8 mouse cellular contexts compared by ENCODE assay signal in genomic region chr13:23369421-23369765, GRCm38 (mm10). TPM values are rescaled to one million over a fixed set of nuclear protein-coding genes. Genes with fewer than 3 reads are reported as not detected.
DNase-seq lines count a peak whose midpoint lies in the region; ATAC-seq and TF ChIP-seq lines count a peak whose summit lies in the region.

No protein-coding gene starts in this region.

- TF ChIP-seq CTCF in kidney, adult 2 months (conservative IDR thresholded peaks at IDR 0.05; ENCODE audit: insufficient read depth, insufficient read length, low read depth, low read length), result no peak

- no peak for DNase-seq in kidney, adult 2 months
- DNase-seq in kidney, postnatal 25 days, result no peak
- no peak for DNase-seq in hindbrain, embryonic 14.5 days (ENCODE audit: low spot score)
- DNase-seq in cerebellum, adult 9-11 months, result no peak
- DNase-seq in ovary, postnatal 10 days (ENCODE audit: low spot score), result no peak
- DNase-seq in cerebellum, postnatal 36 days, result no peak

- peak overlapping the region; percentile 8; the same call in 1 of the 2 replicates for H3K27ac ChIP-seq in kidney, adult 2 months (ENCODE audit: insufficient read depth, low read depth, low read length)
- no peak overlapping the region for H3K27ac ChIP-seq in brown adipose tissue, adult 24 weeks (replicated peaks; ENCODE audit: low read depth, low read length)
- peak overlapping the region; percentile 92 for H3K27ac ChIP-seq in hindbrain, embryonic 14.5 days
- H3K27ac ChIP-seq in midbrain, embryonic 12.5 days (replicated peaks), result peak overlapping the region; percentile 95

- under 1% methylated on average over 10 of the region's 10 CpGs for WGBS in kidney, adult 2 months
- WGBS in hindbrain, embryonic 14.5 days, result under 1% methylated on average over 10 of the region's 10 CpGs
- WGBS in midbrain, embryonic 12.5 days, result under 1% methylated on average over 10 of the region's 10 CpGs

- no peaks in the 10 kb centered on the region for H3K27me3 ChIP-seq in kidney, adult 2 months (replicated peaks; ENCODE audit: control insufficient read depth, insufficient read depth, low read length)
- no peaks in the 10 kb centered on the region for H3K27me3 ChIP-seq in hindbrain, embryonic 14.5 days (ENCODE audit: control insufficient read depth, insufficient read depth, low read length)
- H3K27me3 ChIP-seq in midbrain, embryonic 12.5 days, result no peaks in the 10 kb centered on the region

- H3K4me1 ChIP-seq in kidney, adult 2 months (ENCODE audit: control insufficient read depth, insufficient read depth, low read length), result no peaks in the 10 kb centered on the region
- peaks cover 3% of the 10 kb centered on the region; the same call in 1 of the 2 replicates for H3K4me1 ChIP-seq in brown adipose tissue, adult 24 weeks (ENCODE audit: control insufficient read depth, insufficient read depth, insufficient read length, low read length)
- H3K4me1 ChIP-seq in hindbrain, embryonic 14.5 days (replicated peaks; ENCODE audit: control insufficient read depth, insufficient read depth, low read length), result peaks cover 31% of the 10 kb centered on the region
- H3K4me1 ChIP-seq in midbrain, embryonic 12.5 days, result peaks cover 25% of the 10 kb centered on the region

- H3K4me3 ChIP-seq in kidney, adult 2 months (ENCODE audit: insufficient read depth, low read depth, low read length), result peak overlapping the region; percentile 94
- peak overlapping the region; percentile 96 for H3K4me3 ChIP-seq in brown adipose tissue, adult 24 weeks (ENCODE audit: insufficient read depth, low read depth, low read length)
- H3K4me3 ChIP-seq in hindbrain, embryonic 14.5 days (replicated peaks; ENCODE audit: low read length), result peak overlapping the region; percentile 69
- peak overlapping the region; percentile 59 for H3K4me3 ChIP-seq in midbrain, embryonic 12.5 days

- ATAC-seq in hindbrain, embryonic 14.5 days (ENCODE audit: low FRiP score), result peak; percentile 61
- peak; percentile 54 for ATAC-seq in midbrain, embryonic 12.5 days (ENCODE audit: low FRiP score, low read depth)

- H3K9ac ChIP-seq in hindbrain, embryonic 14.5 days, result peak overlapping the region; percentile 77
- peak overlapping the region; percentile 66 for H3K9ac ChIP-seq in midbrain, embryonic 12.5 days (replicated peaks)

- peak overlapping the region; percentile 81 for H3K4me2 ChIP-seq in hindbrain, embryonic 14.5 days (replicated peaks)
- H3K4me2 ChIP-seq in midbrain, embryonic 12.5 days (replicated peaks), result peak overlapping the region; percentile 84

- TF ChIP-seq POLR2A in kidney, adult 2 months (IDR thresholded peaks at IDR 0.05; ENCODE audit: low read depth, low read length), result no peak

- H3K9me3 ChIP-seq in hindbrain, embryonic 14.5 days (ENCODE audit: control insufficient read depth, low read length), result no peaks in the 10 kb centered on the region
- no peaks in the 10 kb centered on the region for H3K9me3 ChIP-seq in midbrain, embryonic 12.5 days

- no peaks in the 10 kb centered on the region for H3K36me3 ChIP-seq in kidney, adult 2 months (ENCODE audit: control insufficient read depth, insufficient read depth, low read length)
- peaks cover 21% of the 10 kb centered on the region; the same call in 1 of the 2 replicates for H3K36me3 ChIP-seq in hindbrain, embryonic 14.5 days (replicated peaks; ENCODE audit: control insufficient read depth, insufficient read depth)
- 0 out of 2 replicates have a peak, but pooled peaks cover 7% of the 10 kb centered on the region for H3K36me3 ChIP-seq in midbrain, embryonic 12.5 days

RNA-seq across cellular contexts. Expression of gene Zfp322a, which starts 0.4 kb away (rescaled TPM):
- polyA plus RNA-seq in kidney, adult 2 months (2012; rRNA removed), result 1.1 and 1.9 TPM in 2 replicates
- 10.1 and 12.5 TPM in 2 replicates for polyA plus RNA-seq in brown adipose tissue, adult 24 weeks (2012; ENCODE audit: insufficient read depth, insufficient read length, missing spikeins)
- polyA plus RNA-seq in hindbrain, embryonic 14.5 days (2014; fragmentation: Nextera tagmentation; extraction: Ambion mirVana), result 48.8 and 52.0 TPM in 2 replicates
- 66.1 and 66.9 TPM in 2 replicates for polyA plus RNA-seq in midbrain, embryonic 12.5 days (2016; fragmentation: Nextera tagmentation; extraction: Ambion mirVana)

RNA-seq across cellular contexts. Expression of gene Abt1, which starts 54.3 kb away (rescaled TPM):
- polyA plus RNA-seq in kidney, adult 2 months (2012; rRNA removed), result 3.3 and 3.9 TPM in 2 replicates
- 4.4 and 5.0 TPM in 2 replicates for polyA plus RNA-seq in brown adipose tissue, adult 24 weeks (2012; ENCODE audit: insufficient read depth, insufficient read length, missing spikeins)
- polyA plus RNA-seq in hindbrain, embryonic 14.5 days (2014; fragmentation: Nextera tagmentation; extraction: Ambion mirVana), result 8.5 and 8.9 TPM in 2 replicates
- polyA plus RNA-seq in midbrain, embryonic 12.5 days (2016; fragmentation: Nextera tagmentation; extraction: Ambion mirVana), result 10.1 and 12.3 TPM in 2 replicates
